Mouse (Mus musculus) fibroblast of lung, adult 2 months (primary cell): ENCODE results near the gene H2-Eb2.

Source experiments
- DNase-seq: peaks from one replicate; pipeline ENCODE4 v3.0.0-alpha.2; 2011; ENCODE audit warnings: low read depth

Gene H2-Eb2

DNA sequence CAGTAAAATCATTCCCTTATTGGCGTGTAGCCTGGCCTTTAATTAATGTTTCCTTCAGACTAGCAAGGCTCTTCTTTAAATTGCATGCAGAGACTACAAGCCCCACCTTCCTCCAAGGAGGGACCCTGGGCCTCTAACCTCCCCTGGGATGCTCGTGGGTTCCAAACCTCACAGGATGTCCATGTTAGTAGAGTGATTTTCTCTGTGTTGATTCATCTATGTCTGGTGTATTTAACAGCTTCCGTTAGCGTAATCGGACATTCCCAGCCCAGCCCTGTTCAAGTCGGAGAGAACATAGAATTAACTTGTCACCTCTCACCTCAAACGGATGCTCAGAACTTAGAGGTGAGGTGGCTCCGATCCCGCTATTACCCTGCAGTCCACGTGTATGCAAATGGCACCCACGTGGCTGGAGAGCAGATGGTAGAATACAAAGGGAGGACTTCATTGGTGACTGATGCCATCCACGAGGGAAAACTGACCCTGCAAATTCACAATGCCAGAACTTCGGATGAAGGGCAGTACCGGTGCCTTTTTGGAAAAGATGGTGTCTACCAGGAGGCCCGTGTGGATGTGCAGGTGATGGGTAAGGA lies 37.6 kb downstream of the H2-Eb2 start:
- no peak for DNase-seq

GRCm38 (mm10) chr17:34363676-34364310 lies 38.3 kb downstream of the H2-Eb2 start:
- DNase-seq: no peak

GRCm38 (mm10) chr17:34365031-34365430 lies 39.6 kb downstream of the H2-Eb2 start:
- DNase-seq: no peak

DNA sequence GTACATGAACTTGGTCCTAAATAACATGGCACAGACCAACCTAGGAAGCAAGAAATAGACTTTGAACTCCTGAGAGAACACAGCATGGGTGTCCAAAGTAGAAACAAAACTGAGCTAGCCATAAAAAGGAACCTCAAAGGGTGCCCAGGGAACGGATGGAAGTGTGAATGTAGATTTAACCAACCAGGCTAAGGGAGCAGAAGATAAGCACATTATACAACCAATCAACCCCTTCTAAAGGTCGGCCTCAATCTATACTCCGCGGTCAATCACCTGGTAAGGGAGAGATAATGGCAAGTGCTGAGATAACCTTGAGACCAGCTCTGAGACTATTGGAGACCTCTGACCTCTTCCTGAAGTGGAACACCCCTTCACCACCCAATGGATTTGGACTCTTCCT lies 45.1 kb downstream of the H2-Eb2 start:
- DNase-seq: no peak

- DNase-seq: no peak
These were observed 47.7 kb downstream of the H2-Eb2 start for GRCm38 (mm10) chr17:34373055-34373709.

- no peak for DNase-seq
These were observed 51.4 kb downstream of the H2-Eb2 start, which contains the start of gene Btnl1 for GRCm38 (mm10) chr17:34376847-34377246. Gene Btnl1, plus strand, starts transcription at chr17:34377132.

GRCm38 (mm10) chr17:34377450-34378209 lies 52.2 kb downstream of the H2-Eb2 start:
- no peak for DNase-seq

DNA sequence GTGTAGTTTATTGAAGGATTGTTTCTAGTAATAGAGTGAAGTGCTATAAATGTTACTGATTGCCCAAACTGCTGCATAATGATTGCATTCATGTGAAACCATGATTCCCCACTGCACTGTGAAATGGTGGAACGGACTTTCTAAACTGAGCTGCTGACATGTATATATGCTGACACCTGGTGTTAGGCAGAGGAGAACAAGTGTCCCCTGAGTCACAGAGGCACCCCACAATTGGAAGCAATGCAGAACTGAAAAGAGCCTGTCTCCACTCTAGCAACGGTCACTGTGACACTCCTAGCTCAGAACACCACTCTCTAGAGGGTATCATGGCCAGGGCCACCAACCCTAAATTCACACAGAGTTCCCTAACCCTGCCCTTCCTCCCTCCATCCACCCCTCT lies 53.3 kb downstream of the H2-Eb2 start:
- DNase-seq: no peak

DNA sequence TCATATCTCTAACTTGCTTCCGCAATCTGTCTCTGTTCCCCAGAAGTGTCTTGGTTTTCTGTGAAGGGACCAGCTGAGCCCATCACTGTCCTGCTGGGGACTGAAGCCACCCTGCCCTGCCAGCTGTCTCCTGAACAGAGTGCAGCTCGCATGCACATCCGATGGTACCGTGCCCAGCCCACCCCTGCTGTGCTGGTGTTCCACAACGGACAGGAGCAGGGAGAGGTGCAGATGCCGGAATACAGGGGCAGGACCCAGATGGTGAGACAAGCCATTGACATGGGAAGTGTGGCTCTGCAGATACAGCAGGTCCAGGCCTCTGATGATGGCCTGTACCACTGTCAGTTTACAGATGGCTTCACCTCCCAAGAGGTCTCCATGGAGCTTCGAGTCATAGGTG lies 54.0 kb downstream of the H2-Eb2 start:
- no peak for DNase-seq

DNA sequence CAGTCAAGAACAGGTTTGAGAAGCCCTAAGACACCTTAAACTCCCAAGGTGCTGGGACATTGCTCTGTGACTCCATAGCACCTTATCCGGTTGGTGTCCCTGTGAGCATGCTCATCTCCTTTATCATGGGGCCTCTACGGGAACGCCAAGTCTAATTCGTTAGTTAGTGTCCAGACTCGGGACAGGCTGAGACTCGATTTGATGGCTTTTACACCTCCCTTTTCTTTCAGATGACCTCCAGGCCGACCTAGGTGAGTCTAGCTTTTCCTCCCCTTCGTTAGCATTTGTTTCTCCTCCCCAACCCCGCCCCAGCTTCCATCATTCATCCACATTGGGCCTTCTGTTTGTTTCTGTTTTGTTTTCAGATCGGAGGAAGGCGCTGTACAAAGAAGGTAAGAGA lies 56.4 kb downstream of the H2-Eb2 start:
- DNase-seq: no peak

DNA sequence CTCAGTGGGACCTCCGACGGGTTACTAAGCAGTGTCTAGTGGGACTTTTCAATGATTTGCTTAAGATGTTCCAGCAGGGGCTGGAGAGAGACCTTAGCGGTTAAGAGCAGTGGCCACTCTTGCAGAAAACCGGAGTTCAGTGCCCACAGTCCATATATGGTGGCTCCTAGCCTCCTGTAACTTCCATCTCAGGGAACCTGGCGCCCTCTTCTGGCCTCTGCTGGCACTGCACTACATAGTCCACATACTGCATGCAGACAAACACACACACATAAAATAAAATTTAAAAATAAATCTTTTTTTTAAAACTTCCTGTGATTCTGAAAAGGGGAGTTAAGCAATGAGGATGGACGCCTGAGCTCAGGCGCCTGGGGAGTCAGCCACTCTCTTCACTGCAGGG lies 57.7 kb downstream of the H2-Eb2 start:
- DNase-seq: no peak

DNA sequence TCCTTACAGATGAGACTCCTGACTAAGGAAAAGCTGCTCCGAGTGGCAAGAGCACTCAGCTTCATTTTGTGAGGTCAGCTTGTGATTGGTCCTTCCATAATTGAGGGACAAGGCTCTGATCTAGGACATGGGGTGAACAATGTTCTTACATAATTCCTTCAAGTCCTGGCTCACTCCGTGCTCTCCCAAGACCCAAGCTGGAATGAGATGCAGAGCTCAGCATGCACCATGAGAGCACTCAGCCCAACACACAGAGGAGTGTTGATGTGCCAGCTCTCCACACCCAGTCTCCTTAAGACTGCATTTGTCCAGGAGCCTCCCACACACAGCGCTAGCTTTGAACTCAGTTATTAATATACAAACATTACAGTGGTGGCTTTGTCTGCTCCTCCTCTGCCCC lies 59.2 kb downstream of the H2-Eb2 start:
- DNase-seq: no peak

DNA sequence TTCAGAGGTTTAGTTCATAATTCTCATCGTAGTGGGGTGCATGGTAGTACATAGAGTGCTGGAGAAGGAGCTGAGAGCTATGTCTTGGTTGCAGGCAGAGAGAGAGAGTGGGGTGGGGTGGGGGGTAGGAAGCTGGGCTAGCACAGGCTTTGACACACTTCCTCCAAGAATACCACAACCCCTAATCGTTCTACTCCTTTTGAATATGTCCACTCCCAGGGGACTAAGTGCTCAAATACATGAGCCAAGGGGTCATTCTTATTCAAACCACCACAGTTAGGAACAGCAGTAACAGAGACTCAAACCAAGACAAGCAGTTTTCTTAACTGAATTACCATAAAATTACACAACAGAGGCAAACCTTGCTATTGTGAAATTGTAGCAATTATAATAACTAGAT lies 61.2 kb downstream of the H2-Eb2 start:
- no peak for DNase-seq

DNA sequence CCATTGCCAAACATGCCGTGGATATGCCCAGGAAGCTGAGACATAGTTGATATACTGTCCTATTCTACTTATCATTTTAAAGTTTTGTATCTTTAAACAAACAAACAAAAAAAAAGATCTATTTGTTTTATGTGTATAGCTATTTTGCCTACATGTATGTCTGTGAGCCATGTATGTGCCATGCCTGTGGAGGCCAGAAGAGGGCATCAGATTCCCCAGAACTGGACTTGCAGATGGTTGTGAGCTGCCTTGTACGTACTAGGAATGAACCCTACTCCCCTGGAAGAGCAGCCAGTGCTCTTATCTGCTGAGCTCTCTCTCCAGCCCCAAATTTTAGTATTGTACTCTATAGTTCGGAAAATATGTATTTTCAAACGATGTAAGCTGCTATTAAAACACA lies 63.0 kb downstream of the H2-Eb2 start:
- DNase-seq: no peak
